Mouse (Mus musculus) gonadal fat pad, adult 2 months (tissue): ENCODE results near the gene Ctrc. TPM values are rescaled to one million over a fixed set of nuclear protein-coding genes. Genes with fewer than 3 reads are reported as not detected.
A peak's percentile ranks its signal among the peaks of the same experiment; 100 is the strongest.

Experiments used
- DNase-seq: peaks from one replicate; pipeline ENCODE4 v3.0.0-alpha.2; 2012; ENCODE audit warnings: low read depth
- polyA plus RNA-seq: library from polyadenylated mRNA; depleted of rRNA; stranded (reverse); fragments of >200 nt; gene quantifications from 2 replicates; pipeline ENCODE4 v1.2.3, GENCODE M21; 2012

The Ctrc gene
- polyA plus RNA-seq, 1 experiment: 1.6 TPM

DNA sequence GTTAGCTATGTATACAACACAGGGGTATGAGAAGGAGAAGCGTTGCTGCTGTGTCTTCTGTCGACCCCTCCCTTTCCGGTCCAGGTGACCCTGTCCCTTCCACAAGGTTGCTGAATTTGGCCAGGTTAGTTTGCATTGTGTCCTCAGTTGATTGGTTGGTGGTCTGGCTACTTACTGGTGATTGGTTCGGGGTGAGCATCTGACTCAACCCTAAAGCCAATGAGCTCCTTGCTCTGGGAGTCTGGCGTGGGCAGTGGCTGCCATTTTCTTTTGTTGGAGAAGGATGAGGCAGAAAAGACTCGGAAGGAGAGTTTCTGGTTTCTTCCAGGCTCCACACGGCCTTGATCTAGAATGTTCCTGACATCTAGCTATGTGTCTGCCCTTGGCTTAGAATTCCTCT is 26.8 kb downstream of the Ctrc start:
- DNase-seq: no peak

DNA sequence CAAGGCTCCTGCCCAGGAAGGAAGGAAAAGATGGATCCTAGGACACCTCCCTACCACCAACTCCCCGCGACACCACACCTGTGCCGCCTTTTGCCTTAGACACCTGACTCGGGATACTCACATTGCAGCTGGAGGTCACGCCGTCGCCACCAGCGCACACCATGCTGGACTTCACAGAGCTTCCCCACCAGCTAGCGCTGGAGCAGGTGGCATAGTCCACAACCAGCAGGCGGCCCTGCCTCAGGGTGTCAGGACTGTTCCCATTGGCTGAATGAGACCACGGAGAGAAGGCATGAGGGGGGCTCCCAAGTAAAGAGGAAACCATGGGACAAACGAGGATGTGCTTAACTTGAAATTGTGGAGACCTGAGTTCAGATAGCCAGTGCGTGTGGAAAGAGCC is 27.3 kb downstream of the Ctrc start:
- DNase-seq: no peak

DNA sequence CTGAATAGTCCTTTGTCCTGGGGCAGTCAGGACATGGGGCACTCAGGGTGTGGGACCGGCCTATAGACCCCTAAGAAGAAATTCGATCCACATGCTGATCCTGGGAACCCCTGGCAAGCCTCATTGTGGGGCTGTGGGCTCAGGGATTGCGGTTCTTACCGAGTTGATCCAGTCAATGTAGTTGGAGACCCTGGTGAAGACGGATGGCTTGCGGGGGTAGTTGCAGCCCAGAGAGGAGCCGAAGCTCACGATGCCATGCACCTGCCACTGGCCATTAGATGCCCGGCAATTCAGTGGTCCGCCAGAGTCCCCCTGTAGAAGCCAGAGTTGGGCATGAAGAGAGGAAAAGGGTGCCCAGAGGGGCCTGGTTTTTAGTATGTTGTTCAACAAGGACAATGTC is 28.5 kb downstream of the Ctrc start:
- no peak for DNase-seq

DNA sequence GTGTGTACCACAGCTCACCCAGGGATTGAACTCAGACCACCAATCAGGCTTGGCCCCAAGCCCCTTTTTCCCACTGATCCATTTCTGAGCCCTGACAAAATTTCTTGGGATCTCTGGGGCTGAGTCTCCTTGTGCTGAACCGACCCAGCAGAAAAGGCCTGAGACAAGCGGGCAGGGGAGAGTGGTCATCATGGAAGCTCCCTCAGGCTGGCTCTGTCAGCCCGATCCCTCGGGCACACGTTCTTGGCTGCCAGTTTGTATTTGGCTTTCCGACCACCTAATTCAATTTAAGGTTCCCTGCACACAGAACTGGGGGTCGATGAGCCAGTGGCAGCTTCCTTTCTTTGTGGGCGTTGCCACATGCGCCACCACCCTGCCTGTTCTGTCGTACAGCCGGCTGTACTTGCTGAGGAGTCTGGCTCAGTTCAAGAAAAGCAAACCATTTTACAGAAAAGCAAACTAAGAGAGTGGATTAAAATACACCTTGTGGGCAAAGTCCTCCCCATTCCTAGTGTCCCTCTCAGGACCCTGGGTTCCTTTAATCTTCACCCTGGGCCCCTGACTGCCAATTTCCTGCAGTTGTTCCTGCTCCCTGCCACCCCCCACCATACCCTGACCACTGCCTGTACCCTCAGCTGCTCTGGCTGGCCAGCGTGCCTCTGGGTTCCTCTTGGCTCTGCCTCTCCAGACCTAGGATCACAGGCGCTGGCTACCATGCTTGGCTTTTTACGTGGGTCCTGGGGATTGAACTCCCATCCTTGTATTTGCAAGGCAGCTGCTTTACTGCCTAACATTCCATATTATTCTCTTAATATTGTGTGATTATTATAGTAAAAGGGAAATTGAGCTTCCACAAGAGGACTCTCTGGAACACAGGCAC is 29.1 kb downstream of the Ctrc start:
- no peak for DNase-seq

DNA sequence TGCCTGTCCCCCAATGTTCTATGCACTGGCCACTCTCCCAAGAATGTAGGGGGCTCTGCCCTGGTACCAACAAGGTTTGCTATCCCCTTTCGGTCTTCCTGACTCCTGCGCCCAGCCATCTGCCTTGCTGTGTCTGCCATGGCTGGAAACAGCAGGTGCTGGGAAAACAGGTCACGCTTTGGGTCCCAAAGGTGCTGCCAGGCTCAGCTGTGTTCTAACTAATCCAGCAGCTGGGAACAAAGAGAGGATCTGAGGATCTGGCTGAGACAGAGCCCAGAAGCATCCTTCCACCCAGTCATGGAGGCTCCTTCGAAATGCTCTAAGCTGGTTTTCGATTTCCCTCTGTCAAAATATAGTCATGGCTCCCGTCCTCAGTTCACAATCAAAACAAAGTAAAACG is 29.9 kb downstream of the Ctrc start:
- no peak for DNase-seq

DNA sequence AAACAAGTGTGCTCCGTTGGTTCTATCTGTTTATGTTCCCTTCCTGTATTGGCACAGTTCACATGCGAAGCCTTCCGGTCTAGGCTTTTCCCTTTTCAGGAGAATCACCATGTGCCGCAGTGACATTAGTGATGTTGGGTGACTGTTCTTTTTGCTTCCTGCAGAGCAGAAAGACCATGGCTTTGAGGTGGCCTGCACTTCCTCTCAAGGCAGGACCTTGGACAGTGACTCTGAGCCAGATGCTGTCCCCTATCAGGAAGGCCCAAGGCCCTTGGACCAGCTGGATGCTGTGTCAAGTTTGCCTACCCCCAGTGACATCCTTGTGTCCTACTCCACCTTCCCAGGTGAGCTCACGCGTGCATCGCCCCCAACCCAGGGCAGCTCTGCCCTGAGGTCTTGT is 34.8 kb downstream of the Ctrc start:
- DNase-seq: no peak

DNA sequence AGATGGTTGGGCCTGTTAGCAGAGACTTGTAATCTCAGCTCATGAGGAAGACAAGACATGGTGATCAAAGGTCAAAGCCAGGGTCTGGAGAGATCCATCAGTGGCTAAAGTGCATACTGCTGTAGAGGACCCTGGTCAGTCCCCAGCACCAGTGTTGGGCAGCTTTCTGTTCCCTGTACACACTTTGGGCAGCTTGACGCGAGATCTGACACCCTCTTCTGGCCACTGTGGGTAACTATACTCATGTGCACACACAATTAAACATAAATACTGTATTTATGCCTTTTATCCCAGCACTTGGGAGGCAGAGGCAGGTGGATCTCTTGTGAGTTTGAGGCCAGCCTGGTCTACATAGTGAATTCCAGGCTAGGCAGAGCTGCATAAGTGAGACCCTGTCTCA is 35.2 kb downstream of the Ctrc start:
- no peak for DNase-seq

DNA sequence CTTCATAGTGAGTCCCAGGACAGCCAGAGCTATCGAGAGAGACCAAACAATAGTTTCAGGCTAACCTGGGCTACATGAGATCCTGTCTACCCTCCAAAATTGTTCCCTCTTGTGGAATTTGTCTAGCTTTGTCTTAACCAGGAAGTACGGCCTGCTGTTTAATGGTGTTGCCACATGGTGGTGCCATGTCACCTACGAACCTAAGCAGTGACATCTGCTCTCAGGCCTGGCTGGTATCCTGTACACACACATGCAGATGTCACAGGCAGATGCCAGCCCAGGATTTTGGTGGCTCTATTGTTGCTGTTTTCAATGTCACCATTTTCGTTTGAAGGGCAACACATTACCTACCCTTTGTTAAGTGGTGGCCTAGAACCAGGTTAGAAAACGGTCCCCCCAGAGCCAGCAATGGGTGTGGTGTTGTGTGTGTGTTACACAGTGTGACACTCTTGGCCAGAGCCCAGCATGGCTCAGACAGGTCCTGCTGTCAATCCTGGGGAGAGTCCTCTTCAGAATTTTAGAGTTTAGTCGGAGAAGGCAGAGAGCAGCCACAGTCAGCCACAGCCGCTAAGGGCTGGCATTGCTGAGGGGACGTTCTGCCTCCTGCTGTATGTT is 36.2 kb downstream of the Ctrc start:
- no peak for DNase-seq

DNA sequence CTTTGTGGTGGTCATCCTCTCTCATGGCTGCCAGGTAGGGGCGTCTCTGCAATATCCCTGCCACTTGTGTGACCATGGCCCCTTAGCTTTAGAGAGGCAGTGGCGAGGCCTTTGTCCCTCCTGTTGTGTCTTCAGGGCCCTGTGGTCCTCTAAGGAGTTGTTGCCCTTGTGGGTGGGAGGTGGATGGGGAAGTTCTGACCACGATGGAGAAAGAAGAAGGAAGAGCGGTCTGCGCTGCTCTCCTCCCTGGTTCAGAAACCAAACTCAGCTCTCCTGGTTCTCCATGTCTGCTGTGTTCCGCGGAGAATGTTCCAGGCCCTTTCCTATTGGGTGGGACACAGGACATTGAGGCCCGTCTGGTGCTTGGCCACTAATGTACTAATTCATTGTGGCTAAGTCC is 40.3 kb downstream of the Ctrc start:
- no peak for DNase-seq

DNA sequence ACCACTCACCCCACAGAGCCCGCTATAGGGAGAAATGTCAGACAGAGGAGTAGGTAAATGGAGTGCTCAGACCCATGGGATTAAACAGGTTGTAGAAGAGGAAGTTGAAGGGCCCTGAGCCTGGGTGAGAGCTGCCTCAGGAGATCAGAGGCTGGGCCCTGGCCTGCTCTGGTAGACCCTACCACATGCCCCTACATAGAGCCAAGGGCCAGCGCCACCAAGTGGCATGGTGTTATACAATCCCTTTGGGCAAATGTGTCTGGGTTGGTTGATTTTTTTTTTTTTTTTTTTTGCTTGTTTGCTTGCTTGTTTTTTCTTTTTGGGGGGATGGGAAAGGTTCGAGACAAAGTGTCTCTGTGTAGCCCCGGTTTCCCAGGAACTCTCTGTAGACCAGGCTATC is 42.1 kb downstream of the Ctrc start:
- no peak for DNase-seq

DNA sequence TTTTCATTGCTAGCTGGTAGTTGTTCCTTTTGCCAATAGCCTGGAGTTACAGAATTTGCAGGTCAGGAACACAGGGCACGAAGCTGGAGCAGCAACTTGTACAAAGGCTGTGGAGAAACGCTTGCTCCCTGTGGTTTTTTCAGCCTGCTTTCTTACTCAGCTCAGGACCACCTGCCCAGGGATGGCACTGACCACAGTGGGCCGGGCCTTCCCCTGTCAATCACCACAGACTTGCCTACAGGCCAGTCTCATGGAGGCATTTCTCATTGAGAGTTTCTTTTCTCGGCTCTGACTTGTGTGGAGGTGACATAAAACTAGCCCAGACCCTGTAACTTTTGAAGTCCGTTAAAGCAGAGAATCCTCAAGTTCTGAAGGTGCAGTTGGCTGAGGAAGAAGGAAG is 48.6 kb downstream of the Ctrc start:
- DNase-seq: no peak

DNA sequence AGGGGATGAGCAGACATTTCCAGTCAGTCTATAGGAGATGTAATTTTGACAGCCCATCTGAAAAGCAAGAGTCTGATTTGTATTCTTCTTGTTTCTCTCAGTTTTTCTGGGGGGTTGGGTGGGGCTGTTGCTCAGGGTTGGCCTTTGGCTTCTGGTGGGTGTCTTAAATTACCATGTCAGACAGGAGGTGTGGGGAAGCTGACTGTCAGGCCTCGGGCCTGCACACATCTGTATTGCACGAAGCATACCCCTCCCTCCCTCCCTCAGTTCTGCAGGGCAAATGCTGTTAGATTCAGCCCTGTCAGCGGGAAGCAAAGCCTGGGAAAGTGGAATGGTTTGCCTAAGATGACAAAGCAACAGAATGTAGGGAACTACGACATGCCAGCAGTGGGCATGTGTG is 49.2 kb downstream of the Ctrc start:
- DNase-seq: no peak

DNA sequence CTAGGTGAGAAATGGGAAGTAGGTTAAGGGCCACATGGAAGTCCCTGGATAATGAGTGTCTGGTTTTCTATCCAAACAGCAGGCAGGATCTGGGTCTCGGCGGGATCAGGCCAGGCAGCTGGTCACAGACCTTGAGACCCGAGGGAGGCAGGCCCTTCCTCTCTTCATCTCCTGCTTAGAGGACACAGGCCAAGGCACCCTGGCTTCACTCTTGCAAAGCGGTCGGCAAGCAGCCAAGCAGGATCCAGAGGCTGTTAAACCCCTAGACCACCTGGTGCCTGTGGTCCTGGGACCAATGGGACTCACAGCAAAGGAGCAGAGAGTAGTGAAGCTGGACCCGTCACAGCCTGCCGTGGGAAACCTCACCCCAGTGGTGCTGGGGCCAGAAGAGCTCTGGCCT is 49.8 kb downstream of the Ctrc start:
- no peak for DNase-seq

DNA sequence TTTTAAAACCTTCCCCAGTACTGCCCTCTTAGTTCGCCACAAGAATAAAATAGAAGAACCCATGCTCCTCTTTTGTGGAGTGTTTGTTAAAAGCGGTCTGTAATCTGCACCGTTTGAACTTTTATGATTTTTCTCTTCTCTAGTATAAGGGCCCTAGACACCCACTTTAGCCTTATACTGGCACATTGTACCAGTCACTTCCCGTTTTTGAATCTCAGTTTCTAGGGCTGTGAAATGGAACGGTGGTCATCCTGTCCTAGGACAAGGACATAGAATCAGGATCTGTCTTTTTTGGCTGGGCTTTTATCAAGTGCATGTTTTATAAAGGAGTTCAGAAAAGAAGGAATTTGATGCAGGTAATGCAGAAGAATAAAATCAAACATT is 52.0 kb downstream of the Ctrc start:
- no peak for DNase-seq

DNA sequence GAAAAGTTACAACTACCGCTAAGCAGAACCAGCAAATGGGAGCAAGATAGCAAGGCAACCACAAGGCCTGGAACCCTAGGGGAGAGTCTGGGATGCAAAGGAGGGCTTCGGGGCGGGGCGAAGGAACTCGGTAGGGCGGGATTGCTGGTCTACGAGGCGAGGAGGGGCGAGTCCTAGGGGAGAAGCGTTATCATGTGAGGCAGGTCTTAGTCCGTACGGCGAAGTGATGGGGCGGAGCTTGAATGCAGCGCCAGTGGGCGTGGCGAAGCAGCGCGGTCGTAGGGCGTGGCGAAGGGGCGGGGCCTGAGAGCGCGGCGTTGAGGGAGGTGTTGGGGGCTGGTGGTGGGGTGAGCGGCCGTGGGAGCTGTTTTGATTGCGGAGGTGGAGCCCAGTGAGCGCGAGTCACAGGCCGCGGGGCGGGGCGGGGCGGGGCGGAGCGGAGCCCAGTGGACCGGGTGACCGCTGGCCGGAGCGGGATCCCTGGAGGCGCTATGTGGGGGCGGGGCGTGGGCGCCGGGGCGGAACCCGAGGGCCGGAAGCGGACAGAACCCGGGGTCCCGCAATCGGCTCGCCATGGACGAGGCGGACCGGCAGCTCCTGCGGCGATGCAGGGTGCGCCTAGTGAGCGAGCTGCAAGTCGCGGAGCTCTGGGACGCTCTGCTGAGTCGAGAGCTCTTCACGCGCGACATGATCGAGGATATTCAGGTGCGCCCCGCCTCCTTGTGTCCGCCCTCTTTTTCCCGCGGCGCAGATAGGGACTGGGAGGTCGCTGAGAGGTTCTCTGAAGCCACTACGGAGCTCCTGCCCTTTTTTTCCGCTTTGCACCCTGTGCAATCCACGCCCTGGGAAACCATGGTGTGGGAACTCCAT is 52.6 kb downstream of the Ctrc start, which contains the start of gene Casp9:
Gene Casp9 (plus strand): TSS at position 331 of the 870 bp plus-strand sequence.
- DNase-seq: no peak

DNA sequence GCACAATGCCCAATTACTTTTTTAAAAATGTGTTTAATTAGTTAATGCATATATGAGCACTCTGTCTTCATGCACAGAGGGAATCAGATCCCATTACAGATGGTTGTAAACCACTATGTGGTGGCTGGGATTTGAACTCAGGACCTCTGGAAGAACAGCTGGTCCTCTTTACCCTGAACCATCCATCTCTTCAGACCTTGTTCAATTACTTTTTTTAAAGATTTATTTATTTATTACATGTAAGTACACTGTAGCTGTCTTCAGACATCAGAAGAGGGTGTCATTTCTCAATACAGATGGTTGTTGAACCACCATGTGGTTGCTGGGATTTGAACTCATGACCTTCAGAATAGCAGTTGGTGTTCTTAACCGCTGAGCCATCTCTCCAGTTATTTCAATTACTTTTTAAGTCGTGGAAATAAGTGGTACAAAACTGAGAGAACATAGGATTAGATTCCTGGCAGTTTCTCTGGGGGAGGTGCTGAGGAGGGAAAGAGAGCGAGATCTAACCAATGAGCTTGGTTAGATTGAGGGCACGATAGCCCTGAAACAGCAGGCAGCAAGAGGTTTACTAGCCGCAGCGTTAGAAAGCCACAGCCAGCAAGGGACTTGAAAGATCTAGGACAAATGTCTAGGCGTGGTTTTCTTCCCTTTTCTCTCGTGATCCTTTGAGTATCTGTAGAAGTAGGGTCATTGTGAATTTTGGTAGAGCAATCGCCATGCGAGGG is 53.4 kb downstream of the Ctrc start:
- no peak for DNase-seq

DNA sequence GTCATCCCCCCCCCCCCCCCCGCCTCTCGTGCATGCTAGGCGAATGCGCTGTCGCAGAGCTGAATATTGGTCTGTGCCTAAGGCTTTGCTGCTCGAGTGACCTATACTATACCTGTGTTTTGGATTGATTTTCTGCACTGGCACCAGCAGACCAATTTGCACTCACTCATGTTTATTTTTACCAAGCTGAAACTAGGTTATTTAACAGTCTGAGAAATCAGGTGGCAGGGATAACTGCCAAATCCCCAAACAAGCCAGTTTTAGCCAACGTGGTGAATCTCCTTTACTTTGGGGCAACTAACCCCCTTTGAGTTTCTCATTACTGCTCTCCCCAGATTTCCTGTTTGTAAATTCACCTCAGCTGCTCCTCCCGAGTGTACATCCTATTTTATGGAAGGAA is 54.2 kb downstream of the Ctrc start:
- no peak for DNase-seq

DNA sequence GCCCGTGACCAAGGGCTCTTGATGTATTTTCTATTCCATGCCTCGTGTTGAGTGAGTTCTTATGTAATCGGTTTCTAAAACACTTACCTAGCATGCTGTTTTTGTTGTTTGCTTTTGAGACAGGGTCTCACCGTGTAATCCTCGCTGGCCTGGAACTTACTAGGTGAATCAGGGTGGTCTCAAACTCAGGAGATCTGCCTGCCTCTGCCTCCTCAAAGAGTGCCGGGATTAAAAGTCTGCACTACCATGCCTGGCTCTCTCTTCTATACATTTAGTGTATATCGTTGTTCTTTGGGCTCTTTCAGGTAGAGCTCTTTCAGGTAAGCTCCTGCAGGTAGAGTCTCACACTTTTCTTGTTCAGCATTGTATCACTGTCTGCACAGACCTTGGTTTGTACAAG is 54.7 kb downstream of the Ctrc start:
- DNase-seq: no peak

DNA sequence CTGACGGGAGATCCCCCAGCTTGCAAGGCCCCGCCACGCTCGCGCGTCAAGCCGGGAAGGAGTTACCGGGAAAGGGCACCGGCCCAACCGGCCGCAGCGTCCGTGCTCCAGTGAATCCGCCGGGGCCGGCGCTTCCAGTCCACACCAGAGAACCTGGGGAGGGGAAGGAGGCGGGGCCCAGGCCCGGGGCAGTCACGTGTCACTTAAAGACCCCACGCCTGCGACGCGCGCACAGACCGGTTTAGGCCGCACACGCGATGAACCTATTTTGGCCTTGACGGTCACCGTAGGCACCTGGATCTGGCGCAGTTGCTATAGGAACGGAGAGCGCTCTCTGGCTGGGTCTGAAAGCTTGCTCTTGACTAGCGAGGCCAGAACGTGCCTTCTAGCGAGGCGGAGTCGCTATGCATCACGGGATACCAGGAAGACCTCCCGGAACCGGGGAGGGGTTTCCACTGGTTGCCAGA is 55.6 kb downstream of the Ctrc start, which contains the start of gene Dnajc16:
Gene Dnajc16 (minus strand): TSS at position 408 of the 467 bp plus-strand sequence.
- DNase-seq: peak; percentile 99

DNA sequence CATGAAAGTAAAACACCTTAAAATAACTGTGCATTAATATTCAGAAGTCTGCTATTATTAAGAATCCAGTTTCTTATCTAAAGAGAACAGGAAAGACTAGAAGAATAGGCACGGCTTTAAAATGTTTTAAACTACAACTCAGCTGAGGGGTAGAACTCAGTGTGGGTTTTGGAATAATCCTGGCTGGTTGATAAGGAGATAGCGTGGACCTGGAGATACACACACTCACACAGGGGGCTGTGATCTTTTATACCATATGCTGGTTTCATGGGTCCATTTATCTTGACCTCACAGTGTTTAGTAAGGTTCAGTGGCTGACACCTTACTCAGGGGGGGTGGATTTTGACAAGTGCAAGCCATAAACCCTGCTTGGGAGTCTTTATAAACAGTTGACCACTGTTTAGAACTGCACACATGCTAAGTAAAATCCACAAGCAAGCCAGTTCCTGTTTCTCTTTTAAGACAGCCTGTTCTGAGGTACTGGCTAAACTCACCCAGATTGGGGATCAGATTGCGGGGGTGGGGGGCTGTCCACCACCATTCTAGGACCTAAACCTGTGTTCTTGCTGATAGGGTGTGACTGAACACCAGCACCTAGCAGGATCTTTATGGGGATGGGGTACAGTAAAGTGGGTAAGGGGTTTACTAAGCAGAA is 56.5 kb downstream of the Ctrc start:
- DNase-seq: no peak

DNA sequence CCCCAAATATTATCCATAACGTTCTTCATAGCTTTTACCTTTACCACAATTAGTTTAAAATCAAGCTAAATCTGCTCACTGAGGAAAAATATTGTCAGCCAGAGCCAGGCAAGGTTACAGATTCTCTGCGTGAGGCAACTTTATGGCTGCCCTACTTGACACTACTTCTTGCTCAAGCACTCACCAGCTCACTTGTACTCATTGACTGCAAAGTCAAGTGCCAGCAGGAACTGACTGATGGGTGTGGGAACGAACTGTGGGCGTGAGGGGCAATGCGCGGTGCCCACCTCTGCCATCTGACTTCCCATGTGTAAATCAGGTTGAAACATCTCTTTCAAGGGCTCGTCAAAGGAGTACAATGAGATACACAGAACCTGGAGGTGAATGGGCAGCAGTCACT is 58.7 kb downstream of the Ctrc start:
- no peak for DNase-seq
